Mouse (Mus musculus) embryo, embryonic 11.5 days (tissue): Measurements from ENCODE around the gene Irf2.

Experiments
- DNase-seq: peaks from one replicate; pipeline ENCODE4 v3.0.0-alpha.2; 2012; ENCODE audit warnings: low read depth, low spot score

Gene Irf2

GRCm38 (mm10) chr8:46842676-46843181 lies 103.2 kb downstream of the Irf2 start:
- DNase-seq, result no peak

DNA sequence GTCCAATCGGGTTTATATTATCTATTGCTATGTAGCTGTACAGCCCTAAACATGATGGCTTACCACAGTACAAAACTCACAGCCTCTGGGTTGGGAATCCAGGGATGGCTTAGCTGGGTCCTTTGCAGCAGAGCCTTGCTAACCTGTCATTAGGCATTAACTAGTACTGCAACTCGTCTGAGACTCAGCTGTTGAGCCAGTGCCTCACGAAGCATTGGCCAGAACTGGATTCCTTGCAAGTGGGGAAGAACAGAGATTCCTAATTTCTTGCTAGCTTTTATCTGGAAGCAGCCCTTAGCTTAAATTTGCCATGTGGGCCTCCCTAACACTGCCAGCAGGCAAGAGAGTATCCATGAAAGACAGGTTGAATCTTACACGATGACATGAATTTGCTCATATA lies 104.3 kb downstream of the Irf2 start:
- DNase-seq, result no peak

- DNase-seq, result no peak
Measured at GRCm38 (mm10) chr8:46844371-46844973, 104.9 kb downstream of the Irf2 start.

- no peak for DNase-seq
Measured at GRCm38 (mm10) chr8:46844974-46845774, 105.6 kb downstream of the Irf2 start.

GRCm38 (mm10) chr8:46845891-46846290 lies 106.4 kb downstream of the Irf2 start:
- DNase-seq, result no peak

GRCm38 (mm10) chr8:46846893-46847292 lies 107.4 kb downstream of the Irf2 start:
- DNase-seq, result no peak

- no peak for DNase-seq
Measured at GRCm38 (mm10) chr8:46848011-46848641, 108.6 kb downstream of the Irf2 start.

DNA sequence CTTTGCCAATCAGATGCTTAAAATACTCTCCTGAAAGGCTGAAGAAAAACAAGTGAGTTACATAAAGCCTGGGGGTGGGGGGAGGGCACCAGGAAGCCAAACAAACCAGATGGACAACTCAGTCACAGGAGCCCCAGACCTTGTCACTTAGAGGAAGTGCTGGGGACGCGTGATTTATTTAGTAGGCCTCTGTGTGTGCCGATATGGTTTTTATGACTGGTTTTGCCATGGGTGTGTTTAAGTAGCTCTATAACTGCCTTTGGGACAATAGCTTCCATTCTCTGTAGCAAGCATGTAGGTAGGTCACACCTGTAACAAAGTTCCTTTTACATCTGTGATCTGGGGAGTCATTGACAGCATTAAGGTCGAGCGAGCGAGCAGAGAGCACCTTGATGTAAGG lies 109.4 kb downstream of the Irf2 start:
- no peak for DNase-seq

GRCm38 (mm10) chr8:46849458-46849857 lies 109.9 kb downstream of the Irf2 start:
- no peak for DNase-seq

GRCm38 (mm10) chr8:46850258-46850897 lies 110.8 kb downstream of the Irf2 start:
- no peak for DNase-seq

DNA sequence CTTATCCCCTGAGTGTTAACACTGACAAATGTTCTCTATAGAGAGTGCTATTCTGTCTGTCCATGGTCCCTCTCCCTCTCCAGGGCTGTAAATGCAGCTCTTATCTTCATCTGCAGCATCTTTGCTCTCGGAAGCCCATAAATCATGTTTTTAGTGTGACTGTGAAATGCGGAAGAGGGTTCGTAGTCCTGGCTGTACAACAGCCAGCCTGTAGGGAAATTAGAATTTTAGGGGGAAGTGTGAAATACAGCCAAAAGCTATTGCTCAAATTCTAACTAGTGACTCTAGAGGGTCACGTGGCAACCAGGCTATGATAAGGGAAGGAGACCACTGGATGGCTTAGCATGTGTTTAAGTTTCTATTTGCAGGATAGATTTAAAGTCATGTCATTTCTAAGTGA lies 112.0 kb downstream of the Irf2 start:
- DNase-seq, result no peak

DNA sequence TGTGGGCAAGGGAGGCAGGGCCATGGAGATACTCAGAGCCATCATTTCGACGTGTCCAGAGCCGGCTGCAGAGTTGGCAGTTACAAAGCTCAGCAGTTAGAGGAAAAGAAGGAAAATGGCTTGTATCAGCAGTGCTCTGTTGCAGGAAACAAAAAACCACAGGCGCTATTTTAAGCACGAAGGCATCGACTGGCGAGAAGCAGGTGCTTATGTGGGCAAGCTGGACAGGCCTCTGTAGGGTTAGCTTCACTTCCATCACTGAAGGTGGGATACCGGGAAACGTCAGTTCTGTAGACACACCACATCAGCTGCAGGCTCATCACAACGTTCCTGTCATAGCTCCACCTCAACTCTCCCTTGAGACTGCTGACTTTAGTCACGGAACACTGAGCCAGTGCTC lies 112.8 kb downstream of the Irf2 start:
- DNase-seq, result no peak

GRCm38 (mm10) chr8:46859164-46859846 lies 119.8 kb downstream of the Irf2 start:
- DNase-seq, result no peak

GRCm38 (mm10) chr8:46859847-46860167 lies 120.3 kb downstream of the Irf2 start:
- no peak for DNase-seq

GRCm38 (mm10) chr8:46862508-46862907 lies 123.0 kb downstream of the Irf2 start:
- DNase-seq, result no peak

DNA sequence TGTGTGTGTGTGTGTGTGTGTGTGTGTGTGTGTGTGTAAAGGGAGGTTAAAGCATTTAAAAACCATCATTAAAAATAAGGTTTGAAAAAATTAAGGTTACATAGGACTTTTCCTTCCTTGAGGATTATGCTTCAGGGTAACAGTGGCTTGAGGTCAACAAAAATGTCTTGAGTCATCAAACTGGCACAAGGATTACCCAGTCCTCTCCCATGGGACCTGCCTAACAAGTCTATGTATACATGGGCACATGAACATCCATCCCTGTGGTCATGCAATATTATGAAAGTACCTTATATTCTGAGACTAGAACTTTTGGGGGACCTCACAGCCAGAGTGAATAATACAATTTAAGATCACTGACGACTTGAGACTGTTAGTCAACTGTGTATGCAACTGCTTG lies 125.9 kb downstream of the Irf2 start:
- no peak for DNase-seq

GRCm38 (mm10) chr8:46867440-46867839 lies 127.9 kb downstream of the Irf2 start:
- DNase-seq, result no peak

DNA sequence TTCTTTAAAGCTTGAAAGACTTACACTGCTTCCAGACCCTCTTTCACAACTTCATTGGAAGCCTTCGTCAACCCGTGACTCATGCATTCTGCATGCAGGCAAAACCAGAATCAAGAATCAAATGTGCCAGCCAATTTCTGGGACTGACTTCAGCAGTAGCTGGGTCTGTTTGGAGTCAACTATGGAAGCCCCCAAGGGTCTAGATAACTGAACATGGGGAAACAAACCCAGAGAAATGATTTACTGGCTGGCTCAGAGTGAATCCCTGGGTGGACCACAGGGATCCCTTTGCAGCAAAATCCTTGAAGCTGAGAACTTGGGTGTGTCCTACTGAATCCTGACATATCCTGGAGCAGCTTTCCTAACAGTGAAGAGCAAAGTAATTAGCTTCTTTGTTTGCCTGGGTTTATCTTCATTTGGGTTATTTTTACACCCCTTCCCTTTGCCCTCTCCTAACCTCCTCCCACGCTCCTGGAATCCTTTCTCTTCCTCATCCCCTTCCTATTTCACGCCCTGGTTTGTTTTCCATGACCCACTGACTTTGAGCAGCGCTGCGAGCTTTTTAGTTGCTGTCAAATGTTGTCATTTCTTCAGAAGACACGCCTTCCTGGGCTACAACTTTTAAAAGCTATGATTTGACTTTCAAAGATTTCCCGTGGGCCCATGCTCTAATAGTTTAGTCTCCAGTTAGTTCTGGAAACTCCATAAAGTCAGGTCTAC lies 129.0 kb downstream of the Irf2 start:
- no peak for DNase-seq

- DNase-seq, result no peak
Measured at GRCm38 (mm10) chr8:46869521-46869925, 130.0 kb downstream of the Irf2 start.

DNA sequence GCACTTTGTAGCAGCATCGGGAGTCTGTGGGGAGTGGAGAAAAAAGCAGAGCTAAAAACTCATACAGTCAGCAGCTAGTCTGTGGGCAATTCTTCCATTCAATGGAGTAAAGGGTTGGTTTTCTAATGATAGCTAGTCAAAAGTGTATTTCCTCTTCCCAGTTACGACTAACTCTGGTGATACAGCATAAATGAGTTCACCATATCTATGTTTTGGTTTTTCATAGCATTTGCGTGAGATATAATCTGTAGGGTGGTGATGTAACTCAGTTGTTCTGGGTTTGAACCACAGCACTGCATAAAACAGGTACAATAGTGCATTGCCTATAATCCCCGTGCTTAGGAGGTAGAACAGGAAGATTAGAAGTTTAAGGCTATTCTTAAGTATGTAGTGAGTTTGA lies 131.6 kb downstream of the Irf2 start:
- no peak for DNase-seq
